Mouse (Mus musculus) ovary, postnatal 14 days (tissue): ENCODE results near the gene Samd11.
A peak's percentile ranks its signal among the peaks of the same experiment; 100 is the strongest.

ENCODE experiments used
- DNase-seq: peaks from one replicate; pipeline ENCODE4 v3.0.0; 2022; ENCODE audit warnings: low spot score

Gene Samd11

DNA sequence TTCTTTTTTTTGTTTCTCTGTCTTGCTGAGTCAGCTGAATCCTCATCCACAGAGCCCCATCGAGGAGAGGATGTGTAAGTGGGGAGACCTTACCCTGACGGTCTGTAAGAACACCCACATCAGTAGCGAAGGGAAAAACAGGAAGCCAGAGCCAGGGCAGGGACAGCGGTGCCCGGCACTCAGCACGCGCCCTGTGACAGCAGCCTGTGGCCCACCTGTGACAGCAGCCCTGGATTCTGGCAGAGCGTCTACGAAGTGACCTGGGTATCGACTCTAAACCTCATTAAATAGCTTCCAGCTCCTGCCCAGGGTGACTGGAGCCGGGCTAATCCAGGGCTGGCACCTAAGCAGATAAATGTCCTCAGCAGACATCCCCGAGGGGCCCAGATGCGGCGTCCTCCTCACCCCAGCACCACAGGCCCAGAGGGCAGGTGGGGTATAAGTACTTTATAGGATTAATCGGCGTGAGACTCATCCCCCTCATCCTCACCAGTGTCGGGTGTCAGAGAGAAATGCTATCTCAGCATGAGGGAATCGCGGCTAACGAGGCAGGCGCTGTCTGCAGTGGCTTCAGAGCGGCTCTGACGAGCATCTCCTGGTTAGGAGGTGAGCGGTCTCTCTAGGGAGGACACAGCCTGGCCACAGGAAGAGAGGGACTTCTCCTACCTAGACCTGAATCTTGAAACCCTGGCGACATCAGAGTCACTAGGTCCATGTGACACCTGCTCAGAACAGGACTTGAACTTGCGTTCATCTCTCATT lies at the start of gene Samd11:
Samd11 (minus strand) TSS at position 580 of the 762 bp plus-strand sequence.
- DNase-seq = no peak

DNA sequence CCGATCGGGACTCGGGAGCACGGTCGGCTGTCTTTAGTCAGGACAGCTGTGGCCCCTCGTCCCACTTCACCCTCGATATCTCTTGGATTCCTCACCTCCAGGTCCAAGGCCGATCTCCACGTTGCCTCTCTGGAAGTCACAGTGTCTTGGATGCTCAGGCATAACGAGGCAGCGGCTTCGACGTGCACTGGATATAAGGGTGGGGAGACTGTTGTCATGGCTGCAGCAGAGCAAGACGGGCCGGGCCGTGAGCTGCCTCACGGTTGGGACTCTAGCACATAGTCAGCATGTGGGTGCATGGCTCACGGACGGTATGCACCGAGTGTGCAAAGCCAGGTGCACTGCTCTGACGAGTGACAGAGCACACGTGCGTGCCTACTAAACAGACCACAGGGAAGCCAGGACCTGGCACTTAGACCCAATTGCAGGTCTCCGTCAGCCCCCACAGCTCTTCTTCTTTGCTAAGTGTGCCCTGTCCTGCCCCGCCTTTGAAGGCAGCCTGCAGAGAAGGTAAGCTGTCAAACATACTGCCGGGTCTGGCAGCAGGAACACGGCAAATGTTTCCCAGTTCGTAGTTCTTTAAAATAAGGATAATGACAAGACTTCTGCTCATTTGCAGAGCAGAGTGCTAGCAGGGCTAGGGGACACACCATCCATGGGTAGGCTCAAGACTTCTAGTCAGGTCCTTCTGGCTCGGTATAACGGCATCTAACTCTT lies 938 bp downstream of the Samd11 start:
- DNase-seq = no peak

DNA sequence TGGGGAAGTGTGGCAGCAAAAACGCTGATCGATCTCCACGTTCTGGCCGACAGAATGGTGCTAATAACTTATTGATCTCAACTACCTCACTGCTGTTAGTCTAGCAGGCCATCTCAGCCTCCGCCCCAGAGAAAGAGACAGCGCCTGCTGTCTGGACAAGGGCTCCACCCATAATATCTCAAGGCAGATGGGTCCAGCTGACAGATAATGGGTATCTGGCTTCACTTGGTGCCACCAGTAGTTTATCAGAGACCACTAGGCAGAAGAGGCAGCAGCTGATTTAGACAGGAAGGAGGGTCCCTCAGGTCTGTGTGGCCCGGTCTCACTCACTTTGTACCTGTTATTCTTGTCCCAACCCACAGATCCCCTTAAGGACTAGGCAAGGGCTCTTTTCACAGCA lies 2.4 kb downstream of the Samd11 start:
- DNase-seq = no peak

DNA sequence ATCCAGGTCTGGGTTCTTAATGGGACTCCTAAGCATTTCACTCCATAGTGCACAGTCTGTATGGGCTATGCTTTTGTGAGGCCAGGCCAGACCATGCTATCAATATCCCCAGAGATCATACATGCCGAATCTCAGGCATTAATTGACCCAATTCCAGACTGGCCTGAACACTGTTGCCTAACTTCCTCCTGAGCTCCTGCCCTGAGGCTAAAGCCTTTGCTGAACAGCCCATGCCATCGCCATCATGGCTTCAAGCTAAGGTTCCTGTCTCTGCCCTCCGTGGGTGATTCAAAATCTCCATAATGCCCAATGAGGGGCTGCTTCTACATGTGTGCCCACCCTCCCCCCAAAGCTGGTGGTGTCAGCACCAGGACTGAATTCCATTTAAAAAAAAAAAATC lies 2.8 kb downstream of the Samd11 start:
- DNase-seq = no peak

DNA sequence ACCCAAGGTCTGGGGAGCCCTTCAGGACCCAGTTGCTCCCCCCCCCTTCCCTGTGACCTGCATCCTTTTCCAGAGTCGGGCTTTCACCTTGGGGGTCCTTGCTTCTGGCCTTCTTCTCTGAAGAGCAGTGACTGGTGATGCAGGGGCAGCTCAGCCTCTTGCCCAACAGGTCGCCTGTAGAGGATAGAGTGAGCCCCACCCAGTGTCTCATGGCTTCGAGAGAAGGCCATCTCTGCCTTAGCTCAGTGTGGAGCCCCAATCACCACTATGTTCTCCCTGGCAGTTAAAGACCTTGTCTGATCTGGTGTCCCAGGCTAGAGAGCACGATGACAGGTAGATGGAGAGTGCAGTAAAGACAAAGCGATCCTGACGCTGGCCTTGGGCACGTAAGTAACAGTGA lies 3.3 kb downstream of the Samd11 start:
- no peak for DNase-seq

DNA sequence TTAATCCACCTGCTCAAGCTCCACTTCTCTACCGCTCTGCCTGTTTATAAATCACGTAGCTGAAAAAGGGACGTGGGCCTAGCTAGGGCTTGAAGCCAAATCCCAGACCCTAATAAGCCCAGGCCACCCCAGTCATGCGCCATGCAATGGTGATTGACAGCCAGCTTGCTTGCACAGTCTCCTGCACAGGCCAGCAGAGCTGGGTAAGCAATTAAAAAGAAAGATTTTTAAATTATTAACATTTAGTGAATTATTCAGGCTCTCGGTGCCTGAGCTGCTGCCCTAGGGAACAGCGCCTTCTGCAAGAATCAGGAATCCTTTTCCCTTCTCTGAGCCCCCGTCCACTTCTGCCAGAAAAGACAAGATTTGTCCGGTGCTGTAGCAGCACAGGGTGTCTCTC lies 4.4 kb downstream of the Samd11 start:
- DNase-seq = no peak

DNA sequence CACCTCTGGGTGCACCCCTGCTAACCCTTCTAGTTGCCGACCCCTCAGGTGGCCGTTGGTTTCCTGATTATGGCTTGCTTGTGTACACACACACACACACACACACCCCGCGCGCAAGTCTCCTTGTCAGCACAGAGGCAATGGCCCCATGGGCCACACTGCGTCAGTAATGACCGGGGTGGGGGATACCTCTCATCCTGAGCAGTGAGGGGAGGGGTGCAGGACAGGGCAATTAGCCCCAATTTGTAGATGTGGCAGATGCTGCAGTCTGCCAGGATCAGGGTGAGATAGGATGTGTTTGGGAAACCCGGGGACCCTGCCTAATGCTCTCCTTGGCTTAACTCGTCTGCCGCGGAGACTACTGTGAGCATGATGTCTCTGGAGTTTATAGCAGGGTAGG lies 5.9 kb downstream of the Samd11 start:
- DNase-seq = no peak

DNA sequence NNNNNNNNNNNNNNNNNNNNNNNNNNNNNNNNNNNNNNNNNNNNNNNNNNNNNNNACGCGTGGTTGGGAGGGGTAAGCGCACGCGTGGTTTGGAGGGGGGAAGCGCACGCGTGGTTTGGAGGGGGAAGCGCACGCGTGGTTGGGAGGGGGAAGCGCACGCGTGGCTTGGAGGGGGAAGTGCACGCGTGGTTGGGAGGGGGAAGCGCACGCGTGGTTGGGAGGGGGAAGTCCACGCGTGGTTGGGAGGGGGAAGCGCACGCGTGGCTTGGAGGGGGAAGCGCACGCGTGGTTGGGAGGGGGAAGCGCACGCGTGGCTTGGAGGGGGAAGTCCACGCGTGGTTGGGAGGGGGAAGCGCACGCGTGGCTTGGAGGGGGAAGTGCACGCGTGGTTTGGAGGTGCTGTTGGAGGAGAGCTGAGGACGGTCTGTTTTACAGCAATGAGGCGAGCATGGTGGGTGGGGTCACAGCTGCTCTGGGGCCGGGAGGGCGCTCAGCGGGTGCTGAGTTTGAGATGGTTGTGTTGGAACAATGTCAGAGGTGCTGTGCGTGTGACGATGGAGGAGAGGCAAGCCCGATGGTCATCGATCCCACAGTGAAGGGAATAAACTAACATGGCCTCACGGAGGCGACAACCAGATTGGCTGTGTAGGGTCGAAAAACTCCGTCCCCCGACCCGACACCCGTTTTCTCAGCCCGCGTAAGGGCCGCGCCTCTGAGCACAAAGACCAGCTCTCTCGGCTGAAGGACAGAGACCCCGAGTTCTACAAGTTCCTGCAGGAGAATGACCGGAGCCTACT lies 18.6 kb downstream of the Samd11 start:
- DNase-seq = no peak

DNA sequence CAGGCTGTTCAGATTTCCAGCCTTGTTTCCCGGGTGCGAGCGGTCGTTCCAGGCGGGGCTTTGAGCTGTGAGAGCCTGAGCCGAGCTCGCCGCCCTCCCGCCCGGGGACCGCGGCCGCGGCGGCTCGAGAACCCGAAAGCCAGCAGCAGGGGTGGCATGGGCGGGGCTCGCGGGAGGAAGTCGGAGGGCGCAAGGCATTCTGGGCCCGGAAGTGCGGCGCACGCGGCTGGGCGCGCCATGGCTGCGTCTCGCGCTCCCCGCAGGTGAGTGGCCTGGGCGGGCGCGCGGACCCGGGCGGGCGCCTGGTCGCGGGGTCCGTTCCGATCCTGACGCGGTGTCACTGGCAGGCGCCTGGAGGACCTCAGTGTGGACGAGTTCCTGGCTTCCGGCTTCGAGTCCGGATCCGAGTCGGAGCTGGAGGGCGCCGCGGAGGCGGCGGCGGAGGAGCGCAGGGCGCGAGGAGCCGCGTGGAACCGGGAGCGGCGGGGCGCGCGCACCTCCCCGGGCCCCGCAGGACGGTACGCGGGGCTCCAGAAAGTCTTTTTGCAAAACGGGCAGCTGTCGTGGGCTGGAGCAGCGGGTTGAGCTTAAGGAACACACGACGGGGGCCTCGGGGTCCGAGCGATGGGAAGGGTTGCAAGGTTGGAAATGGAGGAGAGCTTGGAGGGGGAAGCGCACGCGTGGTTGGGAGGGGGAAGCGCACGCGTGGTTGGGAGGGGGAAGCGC lies 19.5 kb downstream of the Samd11 start, which contains the start of gene Noc2l:
Noc2l (plus strand) TSS at position 203 of the 726 bp plus-strand sequence.
- DNase-seq = peak; percentile 77

DNA sequence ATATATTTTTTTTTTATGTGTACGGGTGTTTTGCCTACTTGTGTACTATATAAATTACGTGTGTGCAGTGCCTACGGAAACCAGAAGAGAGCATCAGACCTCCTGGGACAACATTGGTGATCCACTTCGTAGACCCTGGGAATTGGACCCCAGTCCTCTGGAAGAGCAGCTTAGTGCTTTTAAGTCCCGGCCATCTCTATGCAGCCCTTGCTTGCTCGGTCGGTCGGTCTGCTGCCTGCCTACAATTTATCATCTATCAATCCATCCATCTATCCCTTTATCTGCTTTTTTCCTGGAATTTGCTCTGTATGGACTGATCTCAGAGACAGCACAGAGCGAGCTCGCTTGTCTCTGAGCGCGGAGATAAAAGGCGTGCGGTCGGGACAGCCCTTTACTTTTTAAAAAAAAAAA lies 20.1 kb downstream of the Samd11 start:
- no peak for DNase-seq

DNA sequence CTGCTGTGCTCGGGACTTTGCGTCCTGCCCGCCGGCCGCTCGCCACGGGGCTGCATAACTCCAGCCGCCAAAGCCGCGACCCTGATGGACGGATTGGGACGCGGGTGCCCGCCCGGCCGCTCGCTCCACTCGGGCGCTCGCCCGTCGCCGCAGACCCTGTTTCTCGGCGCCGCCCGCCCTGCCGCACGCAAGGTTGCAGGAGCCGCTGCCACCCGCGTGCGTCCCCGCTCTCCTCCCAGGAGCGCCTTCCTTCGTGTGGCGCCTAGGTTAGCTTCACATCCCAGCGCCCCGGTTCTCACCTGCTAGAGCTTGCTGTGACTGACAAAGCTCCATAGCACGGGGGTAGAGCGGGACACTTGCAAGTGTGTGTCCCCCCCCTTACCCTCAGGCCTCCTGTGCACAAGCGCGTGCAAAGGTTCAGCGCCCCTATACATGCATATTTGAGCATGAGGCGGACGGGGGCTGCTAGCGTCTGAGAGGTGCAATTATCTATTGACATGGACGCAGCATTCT lies 20.7 kb downstream of the Samd11 start, which contains the start of gene Plekhn1:
Plekhn1 (minus strand) TSS at position 157 of the 513 bp plus-strand sequence.
- DNase-seq = peak; percentile 55

DNA sequence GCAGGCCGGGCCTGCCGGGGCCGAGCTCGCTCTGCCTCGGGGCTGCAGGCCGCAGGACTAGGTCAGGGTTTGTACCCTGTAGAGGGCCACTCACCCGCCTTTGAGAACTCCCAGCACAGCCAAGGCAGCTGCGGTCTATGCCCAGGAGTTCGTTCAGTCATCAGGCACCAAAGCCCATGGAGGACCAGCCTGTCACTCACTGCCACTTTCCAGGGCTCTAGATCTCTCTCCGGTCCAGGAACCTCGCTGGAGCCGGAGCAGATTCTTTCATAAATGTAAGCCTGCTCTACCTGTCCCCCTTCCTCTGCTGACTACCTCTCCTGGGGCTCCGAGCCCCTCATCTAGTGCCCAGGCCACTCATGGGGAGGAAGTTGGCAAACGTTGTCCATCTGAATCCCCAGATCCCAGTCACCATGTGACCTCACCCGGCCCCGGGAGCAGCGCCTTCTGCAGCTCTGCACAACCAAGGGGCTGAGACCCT lies 21.4 kb downstream of the Samd11 start:
- DNase-seq = no peak

DNA sequence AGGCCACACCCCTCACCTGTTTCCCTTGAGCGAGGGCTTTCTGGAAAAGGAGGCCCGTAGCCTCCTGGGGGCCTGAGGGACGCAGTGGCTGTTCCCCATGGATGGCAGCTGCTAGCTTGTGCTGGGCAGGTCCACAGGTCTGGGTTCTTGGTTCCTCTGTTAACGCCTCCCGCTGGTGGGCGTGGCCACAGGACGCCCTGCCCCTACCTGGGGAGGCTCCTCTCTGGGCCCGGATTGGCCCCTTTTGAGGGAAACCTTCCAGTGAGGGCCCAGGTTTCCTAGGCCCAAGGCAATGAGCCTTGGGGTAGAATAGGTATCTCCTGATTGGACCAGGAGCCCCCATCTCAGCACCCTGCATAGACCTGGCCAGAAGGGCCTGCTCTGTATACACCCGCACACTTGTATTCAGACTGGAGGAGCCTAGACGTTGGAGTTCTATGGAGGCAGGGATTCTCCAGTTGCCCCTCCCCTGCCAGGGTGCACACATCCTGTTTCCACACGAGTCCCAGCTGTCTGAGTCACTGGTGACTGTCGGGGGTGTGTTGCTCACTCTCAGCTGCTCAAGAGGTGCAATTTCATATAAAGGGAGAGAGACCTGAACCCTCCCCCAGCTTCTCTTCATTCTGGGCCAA lies 26.9 kb downstream of the Samd11 start:
- no peak for DNase-seq

DNA sequence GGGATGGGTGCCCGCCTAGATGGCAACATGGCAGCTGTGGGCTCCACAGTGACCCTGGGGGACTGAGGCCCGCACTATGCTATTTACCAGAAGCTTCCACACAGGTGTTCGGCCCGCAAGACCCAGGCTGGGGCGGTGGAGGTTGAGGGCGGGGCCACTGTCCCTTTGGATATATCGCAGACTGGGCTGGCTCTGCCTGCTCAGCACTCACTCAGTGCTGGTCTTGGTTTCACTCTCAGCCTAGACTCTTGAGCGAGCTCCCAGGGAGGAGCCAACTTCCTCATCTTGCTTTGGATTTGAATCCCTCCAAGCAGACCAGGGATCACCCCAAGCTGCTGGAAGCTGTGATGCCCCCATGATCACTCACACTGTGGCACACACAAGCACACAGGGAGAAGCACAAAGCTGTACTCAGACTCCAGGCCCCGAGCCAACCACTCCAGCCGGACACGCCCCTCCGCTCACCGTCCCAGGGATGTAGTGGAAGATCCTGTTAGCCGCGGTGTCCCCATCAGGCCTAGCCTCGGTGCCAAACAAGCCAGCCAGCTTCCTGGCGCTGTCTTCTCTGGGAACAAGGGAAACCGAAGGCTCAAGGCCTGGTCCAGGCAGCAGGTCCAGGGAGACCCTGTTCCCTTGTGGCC lies 27.6 kb downstream of the Samd11 start:
- DNase-seq = no peak

DNA sequence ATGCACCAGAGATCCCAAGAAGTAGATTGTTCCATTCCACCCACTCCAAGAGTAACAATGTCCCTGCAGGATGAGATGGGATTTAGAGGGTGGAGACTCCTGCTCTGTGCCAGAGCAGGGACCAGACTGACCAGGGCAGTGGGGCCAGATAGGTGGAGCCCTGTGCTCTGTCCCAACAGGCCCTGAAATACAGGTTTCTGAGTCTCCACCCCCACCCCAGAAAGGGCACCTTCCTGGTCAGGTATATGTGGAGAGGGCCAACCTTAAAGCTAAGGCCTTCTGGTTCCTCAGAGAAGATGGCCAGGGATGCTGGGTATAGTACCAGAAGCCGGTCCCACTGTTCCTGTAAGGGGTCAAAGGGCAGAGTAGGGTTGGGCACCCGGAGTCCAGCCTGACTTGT lies 31.2 kb downstream of the Samd11 start:
- DNase-seq = no peak

DNA sequence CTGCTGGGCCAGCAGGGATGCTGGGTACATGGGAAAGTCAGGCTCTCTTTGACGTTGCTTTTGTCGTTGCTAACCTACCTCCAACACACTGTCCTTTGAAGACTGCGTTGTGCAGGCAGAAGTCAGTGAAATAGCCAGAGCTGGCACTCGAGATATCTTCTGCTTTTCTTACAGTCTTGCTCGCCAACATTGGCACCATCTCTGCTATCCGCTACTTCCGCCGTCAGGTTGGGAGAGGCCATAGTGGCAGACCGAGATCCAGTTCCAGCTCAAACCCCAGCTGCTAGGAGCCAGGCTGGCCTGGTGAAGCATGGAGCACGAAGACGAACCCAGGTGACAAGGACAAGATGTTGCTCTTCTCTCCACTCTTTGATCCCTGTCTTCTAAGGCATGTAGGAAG lies 35.5 kb downstream of the Samd11 start:
- no peak for DNase-seq

DNA sequence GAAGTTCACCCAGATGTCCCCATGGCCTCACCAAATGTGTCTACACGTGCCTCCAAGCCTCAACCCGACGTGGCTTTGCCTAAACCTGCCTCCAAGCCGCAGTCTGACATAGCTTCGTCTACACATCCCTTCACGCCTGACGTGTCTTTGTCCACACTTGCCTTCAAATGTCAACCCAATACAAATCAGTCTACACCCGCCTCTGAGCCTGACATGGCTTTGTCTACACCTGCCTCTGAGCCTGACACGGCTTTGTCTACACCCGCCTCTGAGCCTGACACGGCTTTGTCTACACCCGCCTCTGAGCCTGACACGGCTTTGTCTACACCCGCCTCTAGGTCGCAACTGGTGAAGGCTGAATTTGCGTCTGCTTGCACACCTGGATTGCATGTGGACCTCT lies 37.6 kb downstream of the Samd11 start:
- no peak for DNase-seq

DNA sequence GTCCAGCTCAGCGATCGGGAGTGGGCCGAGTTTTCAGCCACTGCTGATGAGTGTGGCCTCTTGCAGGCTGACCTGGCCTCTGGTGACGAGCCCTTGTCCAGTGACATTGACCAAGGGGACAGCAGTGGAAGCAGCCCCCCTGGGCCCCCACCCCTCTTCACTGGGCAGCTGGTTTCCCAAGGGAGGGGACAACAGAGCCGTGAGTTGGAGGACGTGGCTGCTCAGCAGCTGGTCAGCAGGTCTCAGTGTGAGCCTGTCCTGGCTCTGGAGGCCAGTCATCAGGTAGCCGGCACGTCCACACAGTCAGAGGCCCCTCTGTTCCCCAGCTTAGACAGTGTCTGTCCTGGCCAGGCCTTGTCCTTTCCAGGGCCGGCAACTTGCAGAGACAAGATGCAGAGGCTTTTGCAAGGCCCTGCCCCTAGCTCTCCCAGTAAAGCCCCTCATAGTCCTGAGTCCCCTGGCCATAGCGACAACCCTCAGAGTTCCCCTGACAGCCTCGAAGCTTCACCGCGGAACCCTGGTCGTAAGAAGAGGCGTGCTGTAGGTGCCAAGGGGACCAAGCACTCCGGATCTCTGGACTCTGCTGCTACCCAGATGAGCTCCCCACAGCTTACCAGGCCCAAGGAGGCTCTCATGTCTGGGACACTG lies 38.3 kb downstream of the Samd11 start:
- DNase-seq = no peak

DNA sequence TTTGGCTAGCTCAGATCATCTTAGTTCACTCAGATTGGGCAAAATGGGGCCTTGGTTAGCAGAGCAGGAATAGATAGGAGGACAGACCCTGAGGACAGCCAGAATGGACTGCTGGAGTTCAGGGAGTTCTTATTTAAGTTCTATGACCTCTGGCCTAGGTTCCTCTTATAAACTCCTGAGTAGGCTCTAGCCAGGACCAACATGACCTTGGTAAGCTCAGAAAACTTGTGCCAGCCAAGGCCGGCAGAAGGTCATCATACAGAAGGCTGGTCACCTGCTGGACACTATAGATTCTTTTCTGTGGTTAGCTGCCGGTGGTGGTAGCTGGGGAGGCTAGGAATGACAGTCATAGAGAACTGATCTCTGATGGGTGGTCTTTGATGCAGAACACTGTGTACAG lies 39.3 kb downstream of the Samd11 start:
- DNase-seq = no peak

DNA sequence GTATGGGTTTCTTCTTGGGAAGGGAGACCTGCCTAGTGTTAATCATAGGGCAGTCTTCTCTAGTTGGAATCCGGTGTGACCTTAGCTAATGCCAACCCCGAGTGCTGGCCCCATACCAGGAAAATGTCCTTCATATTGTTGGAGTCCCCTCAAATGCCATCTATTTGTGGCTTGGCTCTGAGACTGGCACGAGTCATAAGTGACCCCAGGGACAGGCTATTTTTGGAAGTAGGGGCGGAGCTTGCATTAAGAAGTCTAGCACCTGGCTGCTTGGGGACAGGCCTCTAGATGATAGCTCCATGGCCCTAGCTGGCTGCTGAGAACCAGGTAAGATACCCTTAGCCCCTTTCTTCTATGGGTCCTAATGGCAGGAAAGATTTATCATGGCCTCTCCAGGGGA lies 39.8 kb downstream of the Samd11 start, which contains the start of gene Perm1:
Perm1 (plus strand) TSS at position 220 of the 400 bp plus-strand sequence.
- no peak for DNase-seq
